Mouse (Mus musculus): ENCODE data around the gene Zfp330.

Gene Zfp330

DNA sequence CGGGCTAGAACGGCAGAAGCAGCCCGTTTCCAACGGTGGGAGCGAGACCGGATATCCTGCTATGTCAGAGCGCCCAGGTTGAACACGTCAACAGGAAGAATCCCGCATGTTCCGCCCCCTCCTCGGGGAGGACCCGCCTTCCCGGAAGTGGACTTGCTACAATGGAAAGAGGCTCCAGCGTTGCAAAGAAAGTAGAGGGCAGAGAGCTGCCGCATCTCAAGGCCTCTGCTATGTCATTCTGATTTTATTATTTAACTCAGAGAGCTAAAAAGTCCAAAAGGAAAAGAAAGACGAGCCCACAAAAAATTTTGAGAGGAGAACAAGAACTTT, at the start of gene Zfp330:
TSS of gene Zfp330 (minus strand) at position 68 of the 330 bp plus-strand sequence.
- peak; percentile 93 for DNase-seq (ENCODE audit: low spot score)

DNA sequence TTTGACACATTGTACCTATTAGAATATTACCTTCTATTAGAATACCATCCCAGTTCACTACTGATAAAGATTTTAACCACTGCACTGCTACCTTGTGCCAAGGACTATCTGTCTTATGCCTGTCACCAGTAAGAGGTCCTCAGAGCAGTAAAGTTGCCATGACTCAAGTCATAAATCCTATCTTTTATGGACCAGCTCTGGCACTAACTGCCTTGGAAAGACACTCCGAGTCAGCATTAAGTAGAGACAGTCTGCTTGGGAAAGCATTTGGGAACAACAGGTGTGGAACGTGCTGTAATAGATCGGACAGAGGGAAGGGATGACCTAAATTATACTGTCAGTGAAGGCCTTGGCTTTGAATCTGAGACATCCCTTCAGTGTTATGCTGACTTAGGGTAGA, 4.0 kb upstream of the Zfp330 start:
- DNase-seq (ENCODE audit: low spot score), result no peak

DNA sequence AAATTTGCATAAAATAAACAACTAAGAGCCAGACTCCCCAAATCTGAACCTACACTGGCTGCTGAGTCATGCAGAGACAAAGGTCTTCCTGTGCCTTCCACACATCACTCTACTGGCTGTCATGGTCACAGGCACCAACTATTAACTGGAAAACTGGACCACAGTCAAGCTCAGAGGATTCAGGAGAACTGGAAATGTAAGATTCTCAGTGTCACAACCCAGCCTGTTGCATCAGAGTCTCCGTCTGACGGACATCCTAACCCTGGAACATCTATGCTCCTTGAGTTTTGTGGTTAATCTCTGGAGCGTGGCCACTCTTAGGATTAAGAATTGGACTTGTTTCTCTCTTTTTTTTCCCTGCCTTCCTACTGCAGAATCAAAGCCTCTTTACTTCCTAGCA, 3.4 kb upstream of the Zfp330 start:
- no peak for DNase-seq (ENCODE audit: low spot score)

DNA sequence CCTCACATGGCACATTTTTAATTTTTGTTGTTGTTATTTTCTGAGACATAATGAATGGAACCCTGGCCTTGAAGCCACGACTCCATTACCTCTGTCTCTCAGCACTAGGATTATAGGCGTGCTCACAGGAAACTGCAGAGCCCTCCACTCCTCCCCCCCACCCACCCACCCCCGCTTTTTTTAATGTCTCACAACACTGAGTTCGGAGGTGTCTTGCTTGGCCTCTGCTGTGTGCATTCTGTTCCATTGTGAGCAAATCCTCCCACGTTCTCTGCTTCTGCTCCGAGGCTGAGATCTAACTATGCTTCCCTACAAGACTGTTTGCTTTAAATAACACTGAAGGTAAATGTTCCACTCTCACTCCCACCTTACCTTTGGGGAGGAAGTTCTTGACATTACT, 522 bp upstream of the Zfp330 start:
- no peak for DNase-seq (ENCODE audit: low spot score)

DNA sequence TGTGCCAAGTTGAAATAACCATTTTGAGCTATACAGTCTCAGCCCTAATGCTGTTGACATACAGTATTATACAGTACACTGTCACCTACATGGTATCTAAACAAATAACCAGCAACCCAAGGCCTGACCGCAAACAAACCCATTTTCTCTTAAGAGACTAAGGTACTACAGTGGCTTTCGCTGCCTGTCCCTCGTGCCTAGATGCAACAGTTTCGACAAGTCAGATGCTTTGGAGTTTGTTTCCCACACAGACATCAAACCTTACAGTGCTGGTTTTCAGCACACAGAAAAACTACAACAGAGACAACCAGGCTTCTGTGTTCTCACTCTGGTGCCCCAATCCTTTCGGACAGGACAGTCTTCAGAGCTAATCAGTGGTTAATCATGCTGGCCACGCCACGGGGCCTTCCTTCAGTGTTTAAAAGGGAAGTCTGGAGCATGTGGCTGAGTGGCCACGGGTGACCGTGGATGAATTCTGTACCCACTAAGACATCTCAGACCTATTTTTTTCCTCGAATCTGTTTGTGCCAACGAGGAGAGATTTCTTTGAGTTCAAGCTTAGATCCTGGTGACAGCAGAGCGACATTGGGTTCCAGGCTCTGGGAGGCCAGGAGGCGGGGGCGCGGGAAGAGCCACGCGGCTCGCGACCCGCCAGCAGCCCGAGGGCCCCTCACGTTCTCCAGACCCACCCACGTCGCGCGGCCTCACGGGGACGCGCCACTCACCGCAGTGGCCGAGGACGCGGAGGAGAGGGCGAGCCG, 448 bp downstream of the Zfp330 start:
- peak; percentile 8 for DNase-seq (ENCODE audit: low spot score)

DNA sequence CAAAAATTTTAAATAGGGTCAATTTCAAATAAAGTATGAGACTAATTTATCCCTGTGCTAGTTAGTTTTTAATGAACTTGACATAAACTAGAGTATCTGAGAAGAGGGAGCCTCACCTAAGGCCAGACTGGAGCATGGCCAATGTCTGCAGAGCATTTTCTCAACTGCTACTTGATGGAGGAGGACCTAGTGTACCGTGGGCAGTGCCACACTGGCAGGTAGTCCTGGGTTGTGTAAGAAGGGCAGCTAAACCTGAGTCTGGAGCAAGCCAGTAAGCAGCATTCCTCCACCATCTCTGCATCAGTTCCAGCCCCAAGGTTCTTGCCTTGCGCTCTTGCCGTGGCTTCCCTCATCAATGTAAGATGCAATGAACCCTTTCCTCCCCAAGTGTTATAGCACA, 3.1 kb downstream of the Zfp330 start:
- DNase-seq (ENCODE audit: low spot score), result no peak

DNA sequence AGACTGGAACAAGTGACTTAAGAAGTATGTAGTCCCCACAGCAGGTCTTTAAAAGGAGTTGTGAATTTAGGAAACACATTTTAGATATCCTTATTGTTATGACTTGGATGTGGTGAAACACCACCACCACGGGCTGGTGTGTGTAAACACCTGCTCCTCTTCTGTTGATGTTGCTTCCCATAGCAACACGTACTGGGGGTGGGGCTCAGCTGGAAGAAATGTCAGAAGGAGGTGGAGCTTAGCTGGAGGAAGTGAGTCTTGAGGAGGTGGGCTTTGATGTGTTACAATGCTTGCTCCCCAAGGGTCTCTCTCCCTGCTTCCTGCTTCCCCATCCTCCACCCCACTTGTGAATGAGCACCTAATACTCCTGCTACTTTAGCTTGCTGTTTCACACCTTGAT, 14.9 kb downstream of the Zfp330 start:
- no peak for DNase-seq (ENCODE audit: low spot score)

DNA sequence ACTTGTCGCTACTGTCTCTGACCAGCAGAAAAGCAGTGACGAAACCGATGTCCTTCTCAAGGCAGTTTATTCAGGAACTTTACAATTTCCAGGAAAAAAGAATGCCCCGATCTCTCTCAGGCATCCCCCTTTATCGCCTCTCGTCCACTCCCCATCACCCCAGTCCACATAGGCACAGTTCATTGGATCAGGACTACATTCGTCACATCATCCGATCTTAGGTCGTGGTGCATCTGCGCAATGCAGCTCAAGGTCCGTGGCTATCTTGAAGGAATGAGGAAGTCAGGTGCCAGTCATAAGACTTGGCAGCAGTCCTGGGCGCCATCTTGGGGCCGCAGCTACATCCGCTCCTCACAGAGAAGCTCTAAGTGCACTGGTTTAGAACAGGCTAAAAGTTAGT, 19.0 kb downstream of the Zfp330 start:
- DNase-seq (ENCODE audit: low spot score), result no peak

DNA sequence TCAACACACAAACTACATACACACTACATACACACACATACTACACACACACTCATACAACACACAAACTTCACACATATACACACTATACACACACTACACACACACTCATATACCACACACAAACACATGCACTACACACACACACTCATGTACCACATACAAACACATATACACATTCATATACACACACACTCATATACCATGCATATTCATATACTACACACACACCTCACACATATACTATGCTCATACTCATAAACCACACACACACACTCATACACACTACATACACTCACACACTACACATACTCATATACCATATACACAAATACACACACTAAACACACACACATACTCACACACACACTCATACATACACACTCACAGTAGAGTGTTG, 27.3 kb downstream of the Zfp330 start:
- DNase-seq (ENCODE audit: low spot score), result no peak

DNA sequence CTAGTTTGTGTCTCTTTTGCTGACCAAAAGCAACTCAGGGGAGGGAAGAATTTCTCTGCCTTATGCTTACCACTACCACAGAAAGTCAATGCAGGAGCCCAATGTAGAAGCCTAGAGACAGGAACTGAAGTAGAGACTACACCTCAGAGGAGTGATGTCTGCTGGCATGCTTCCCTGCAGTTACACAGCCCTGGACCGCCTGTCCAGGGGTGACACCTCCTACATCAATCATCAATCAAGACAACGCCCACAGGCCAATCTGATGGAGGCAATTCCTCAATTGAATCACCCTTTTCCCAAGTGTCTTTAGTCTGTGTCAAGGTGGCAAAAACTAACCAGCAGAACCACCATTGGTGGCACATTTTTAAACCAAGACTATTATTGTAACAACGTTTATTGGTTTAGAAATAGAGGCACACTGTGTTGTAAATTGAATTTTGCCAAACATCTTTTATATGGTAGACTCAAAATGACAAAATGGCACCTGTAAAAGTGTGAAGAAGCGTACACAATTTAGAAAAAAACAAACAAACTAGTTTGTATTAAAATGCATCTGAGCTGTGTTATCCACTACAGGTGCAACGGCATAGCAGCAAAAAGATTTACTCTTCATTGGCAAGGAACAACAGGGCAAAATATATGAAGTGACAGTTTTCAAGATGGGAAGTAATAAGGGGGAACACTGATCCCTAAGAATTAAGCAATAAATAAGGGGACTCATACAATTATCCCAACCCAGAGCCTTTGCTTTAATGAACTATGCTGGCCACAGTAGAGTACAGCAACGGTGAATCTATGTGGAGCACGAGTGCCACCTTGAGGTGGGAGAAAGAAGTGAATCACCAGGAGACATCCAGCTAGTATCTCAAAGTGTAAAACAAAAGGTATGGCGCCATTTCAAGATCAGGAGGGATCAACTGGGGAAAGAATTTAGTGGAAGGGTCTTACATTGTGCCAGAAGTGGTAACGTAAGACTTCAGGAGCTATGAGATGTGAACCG, 29.8 kb downstream of the Zfp330 start:
- DNase-seq (ENCODE audit: low spot score), result peak; percentile 79
